Mouse (Mus musculus): ENCODE data around the gene Cfap46.
"Not testable (repeated sequence)": the region's sequence is repeated elsewhere in the genome, so short reads cannot be mapped to it uniquely, and the experiment has no call there.

Cfap46 gene

GRCm38 (mm10) chr7:139663318-139663717 is 20.3 kb downstream of the Cfap46 start:
- no peak for DNase-seq (ENCODE audit: low read depth, low spot score)

DNA sequence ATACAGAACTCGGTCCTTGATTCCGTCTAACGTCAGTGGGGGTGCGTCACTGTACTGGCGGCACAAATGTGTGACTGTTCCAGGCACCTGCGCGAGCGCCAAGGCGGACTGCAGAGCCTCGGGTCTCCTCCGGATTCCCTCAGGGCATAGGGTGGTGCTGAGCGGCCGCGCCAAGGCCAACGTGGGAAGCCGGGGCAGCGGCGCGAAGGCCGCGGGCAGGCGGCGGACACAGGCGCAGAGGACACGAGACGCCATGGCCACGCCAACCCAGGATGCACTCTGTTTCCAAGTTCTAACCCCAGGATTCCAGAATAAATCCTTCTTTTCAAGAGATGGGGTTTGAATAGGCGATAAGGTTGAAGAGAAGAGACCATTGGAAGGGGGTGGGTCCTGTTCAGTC is 23.7 kb downstream of the Cfap46 start:
- DNase-seq (ENCODE audit: low read depth, low spot score): not testable (repeated sequence)

GRCm38 (mm10) chr7:139649698-139650097 is 33.9 kb downstream of the Cfap46 start:
- no peak for DNase-seq (ENCODE audit: low read depth, low spot score)

GRCm38 (mm10) chr7:139648107-139648824 is 35.4 kb downstream of the Cfap46 start:
- peak; percentile 80 for DNase-seq (ENCODE audit: low read depth, low spot score)

DNA sequence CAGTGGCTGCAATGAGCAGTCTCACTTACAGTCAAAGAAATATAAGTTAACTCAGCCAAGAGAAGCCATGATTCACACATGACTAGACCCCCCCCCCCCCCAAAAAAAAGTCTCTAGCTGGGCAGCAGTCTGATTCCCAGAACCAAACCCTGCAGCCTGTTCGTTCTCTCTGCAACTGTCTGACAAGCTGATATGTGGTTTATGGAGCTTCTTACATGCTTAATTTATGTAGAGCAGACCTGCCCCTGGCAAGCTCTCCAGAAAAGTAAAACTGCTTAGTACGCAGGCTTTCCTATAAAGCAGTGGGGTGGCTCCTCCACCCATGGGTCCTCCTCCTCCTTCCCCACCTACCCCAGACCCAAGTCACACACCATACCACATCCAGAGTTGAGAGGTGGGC is 50.2 kb downstream of the Cfap46 start:
- DNase-seq (ENCODE audit: low read depth, low spot score): no peak

DNA sequence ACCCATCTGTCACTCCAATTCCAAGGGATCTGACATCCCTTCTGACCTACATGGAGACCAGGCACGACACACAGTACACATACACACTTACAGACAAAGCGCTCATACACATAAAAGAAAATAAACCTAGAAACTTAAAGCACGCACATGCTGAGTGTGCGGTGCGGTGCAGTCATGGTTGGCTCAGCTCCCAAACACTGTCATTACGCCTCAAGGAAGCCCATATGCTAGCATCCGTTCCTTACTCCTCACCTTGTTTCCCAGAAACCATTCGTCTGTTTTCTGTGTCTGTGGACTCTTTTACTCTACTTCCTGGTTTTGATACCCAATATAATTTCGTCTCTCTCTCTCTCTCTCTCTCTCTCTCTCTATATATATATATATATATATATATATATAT is 58.5 kb downstream of the Cfap46 start:
- DNase-seq (ENCODE audit: low read depth, low spot score): no peak

DNA sequence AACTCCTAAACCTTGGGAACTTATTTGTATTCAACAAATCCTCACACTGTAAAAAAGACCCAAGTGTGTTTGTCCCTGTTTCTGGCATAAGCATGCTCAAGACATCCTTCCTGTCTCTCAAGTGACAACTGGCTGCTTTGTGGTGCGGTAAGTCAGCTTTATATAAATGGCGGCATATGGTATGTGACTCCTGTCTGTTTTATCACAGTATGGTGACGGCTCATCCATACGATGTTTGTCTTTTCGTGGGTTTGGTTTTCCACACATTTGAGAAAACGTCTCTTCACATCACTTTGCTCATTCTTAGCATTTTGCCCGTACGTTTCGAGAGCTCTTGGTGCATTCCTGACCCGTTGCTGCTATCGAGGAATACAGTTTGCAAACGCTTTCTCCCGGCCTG is 61.0 kb downstream of the Cfap46 start:
- no peak for DNase-seq (ENCODE audit: low read depth, low spot score)

- DNase-seq (ENCODE audit: low read depth, low spot score): peak; percentile 42
Measured at GRCm38 (mm10) chr7:139615767-139616766, 67.5 kb downstream of the Cfap46 start.

- no peak for DNase-seq (ENCODE audit: low read depth, low spot score)
Measured at GRCm38 (mm10) chr7:139610328-139610727, 73.3 kb downstream of the Cfap46 start.

GRCm38 (mm10) chr7:139595862-139596261 is 87.8 kb downstream of the Cfap46 start:
- DNase-seq (ENCODE audit: low read depth, low spot score): no peak

- no peak for DNase-seq (ENCODE audit: low read depth, low spot score)
Measured at GRCm38 (mm10) chr7:139595311-139595710, 88.3 kb downstream of the Cfap46 start.

GRCm38 (mm10) chr7:139591311-139591710 is 92.3 kb downstream of the Cfap46 start:
- DNase-seq (ENCODE audit: low read depth, low spot score): no peak

GRCm38 (mm10) chr7:139590302-139590701 is 93.3 kb downstream of the Cfap46 start:
- no peak for DNase-seq (ENCODE audit: low read depth, low spot score)

DNA sequence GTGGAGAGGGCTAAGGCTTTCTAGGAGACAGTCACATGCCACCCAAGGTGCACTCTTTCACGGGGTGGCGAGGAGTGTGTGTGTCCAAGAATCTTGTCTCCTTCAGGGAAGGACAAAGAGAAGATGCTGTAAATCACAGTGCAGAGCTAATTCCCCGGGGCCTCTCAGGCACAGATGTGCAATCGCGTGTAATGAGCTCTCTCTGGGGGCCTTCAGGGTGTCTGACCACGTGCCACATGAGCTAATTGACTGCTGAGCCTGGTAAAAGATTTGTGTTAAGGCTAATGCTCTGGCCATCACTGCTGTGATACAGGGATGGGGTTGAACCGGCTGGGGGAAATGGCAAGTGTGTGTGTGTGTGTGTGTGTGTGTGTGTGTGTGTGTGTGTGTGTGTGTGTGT is 95.7 kb downstream of the Cfap46 start:
- no peak for DNase-seq (ENCODE audit: low read depth, low spot score)

- DNase-seq (ENCODE audit: low read depth, low spot score): no peak
Measured at GRCm38 (mm10) chr7:139585183-139585821, 98.3 kb downstream of the Cfap46 start.

DNA sequence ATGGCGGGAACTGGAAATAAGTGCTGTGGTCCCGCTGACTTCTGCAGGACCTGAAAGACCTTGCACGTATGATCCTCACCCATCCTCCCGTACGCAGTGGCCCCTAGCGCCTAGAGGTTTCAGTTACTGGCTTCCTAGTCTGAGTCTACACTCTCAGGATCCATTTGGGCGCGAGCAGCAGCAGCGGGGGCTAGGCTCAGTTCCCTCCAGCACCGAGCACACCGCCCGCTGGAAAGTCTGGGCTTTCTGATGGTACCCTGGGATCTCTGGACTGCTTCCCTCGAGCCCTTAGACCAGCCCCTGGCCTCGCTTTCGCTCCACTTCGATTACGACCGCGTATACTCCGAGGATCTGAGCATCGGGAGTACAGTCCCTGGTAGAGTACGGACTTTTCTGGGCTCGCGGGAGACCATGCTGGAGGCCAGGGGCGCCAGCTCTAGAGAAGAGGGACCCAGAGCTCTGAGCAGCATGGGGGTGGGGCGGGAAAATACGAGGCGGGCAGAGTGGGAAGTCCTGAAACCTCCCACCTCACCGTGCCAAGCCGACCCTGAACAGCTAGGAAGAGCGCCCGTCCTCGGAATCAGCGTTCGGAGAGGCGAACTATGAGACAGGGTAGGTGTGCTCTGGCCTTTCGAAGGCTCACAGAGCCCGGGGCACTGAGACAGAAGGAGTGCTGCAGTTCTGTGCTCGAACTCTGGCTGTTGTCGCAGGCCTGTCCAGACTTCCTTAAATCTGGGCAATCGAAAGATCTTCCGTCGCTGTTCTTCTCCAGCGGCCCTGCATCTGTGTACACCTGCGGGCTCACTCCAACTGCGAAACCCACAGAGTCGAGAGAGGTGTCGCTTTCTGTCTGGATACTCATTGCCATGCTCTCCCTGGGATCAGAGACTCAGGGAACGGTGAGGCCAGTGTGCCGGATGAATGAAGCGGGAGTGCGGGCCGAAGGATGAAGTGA is 99.1 kb downstream of the Cfap46 start:
- DNase-seq (ENCODE audit: low read depth, low spot score): no peak

DNA sequence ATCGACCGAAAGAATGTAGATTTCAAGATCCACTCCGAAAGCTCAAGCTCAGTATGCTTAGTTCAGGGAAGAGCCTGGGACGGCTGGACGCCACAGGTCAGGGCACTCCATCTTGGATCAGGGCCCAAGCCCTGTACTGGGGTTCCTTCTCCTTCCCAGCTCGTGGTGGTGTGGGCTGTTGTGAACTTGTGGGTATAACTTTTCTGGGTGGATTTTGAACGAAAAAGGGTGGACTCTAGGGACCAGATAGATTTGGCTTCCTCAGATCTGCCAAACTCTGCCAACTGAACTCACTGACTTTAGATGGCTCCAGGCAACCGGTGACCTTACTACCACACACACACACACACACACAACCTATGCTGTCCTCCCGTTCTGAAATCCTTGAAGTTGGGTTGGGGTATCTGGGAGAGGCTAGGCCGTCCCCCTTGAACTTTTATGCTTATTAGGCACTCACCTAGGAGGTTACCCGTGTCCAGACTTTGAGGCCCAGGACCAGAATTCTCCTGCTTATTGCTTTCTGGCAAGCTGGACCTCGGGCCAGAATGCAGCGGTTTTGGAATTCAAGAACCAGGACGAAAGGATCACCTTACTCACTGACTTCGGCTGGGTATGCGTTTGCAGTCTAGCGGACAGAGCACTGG is 100.4 kb downstream of the Cfap46 start:
- DNase-seq (ENCODE audit: low read depth, low spot score): no peak

- DNase-seq (ENCODE audit: low read depth, low spot score): no peak
Measured at GRCm38 (mm10) chr7:139582595-139582994, 101.0 kb downstream of the Cfap46 start, which contains the start of gene Nkx6-2. Gene Nkx6-2, minus strand, starts transcription at chr7:139582797.

GRCm38 (mm10) chr7:139581801-139582571 is 101.6 kb downstream of the Cfap46 start:
- no peak for DNase-seq (ENCODE audit: low read depth, low spot score)
